Mouse (Mus musculus) ovary, postnatal 10 days (tissue): ENCODE measurements around the gene Sim2.

Source experiments
- DNase-seq: peaks from one replicate; pipeline ENCODE4 v3.0.0; 2022; ENCODE audit warnings: low spot score

Gene Sim2

GRCm38 (mm10) chr16:94079075-94079855 lies 5.5 kb upstream of the Sim2 start:
- DNase-seq, result no peak

- no peak for DNase-seq
Measured at GRCm38 (mm10) chr16:94079856-94080555, 4.7 kb upstream of the Sim2 start.

DNA sequence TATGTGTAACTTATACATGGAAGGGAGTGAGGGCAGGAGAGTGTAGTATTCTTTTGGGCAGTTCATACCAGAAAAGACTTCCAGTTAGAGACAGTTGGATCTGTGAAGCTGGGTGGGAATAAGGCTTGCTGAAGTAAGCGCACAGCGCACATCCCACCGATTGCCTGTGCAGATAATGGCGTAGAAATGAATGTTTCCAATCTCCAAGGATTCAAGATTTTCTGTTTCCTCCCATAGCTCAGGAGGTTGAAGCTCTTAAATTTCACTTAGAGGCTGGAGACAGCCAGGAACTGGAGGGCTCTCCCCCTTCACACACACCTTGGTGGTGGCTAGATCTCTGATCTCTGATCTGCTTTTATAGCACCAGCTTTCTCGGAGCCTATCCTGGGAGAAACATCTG lies 3.1 kb upstream of the Sim2 start:
- DNase-seq, result no peak

DNA sequence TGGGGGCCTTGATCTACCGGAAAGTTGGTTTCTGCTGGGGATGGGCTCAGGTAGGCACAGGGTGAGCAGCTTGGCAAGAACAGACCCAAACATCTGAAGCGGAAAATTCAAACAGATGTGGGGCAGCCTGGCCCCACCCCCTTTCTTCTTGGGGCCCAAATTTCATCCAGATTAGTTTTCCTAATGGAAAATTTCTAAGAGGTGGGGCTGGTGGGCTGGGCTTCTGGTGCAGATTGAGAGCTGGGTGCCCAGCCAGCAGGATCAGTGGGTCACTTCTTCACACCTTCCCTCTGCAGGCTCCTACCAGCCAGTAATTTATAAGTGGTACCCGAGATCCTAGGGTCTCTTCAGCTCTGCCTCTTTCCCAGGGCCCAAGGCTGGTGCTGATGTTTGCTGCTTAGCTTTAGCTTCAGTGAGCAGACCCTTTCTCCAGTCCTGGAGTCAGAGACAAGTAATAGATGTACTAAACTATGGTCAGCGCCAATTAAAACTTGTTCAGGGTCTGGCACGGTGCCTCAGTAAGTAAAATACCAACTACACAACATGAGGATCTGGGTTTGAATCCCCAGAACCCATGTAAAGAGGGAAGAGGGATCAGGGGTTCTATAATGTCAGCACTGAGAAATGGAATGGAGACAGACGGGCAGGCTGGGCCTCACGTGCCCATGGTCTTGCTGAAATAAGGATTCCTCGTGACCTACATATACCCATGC lies 2.6 kb upstream of the Sim2 start:
- DNase-seq, result no peak

DNA sequence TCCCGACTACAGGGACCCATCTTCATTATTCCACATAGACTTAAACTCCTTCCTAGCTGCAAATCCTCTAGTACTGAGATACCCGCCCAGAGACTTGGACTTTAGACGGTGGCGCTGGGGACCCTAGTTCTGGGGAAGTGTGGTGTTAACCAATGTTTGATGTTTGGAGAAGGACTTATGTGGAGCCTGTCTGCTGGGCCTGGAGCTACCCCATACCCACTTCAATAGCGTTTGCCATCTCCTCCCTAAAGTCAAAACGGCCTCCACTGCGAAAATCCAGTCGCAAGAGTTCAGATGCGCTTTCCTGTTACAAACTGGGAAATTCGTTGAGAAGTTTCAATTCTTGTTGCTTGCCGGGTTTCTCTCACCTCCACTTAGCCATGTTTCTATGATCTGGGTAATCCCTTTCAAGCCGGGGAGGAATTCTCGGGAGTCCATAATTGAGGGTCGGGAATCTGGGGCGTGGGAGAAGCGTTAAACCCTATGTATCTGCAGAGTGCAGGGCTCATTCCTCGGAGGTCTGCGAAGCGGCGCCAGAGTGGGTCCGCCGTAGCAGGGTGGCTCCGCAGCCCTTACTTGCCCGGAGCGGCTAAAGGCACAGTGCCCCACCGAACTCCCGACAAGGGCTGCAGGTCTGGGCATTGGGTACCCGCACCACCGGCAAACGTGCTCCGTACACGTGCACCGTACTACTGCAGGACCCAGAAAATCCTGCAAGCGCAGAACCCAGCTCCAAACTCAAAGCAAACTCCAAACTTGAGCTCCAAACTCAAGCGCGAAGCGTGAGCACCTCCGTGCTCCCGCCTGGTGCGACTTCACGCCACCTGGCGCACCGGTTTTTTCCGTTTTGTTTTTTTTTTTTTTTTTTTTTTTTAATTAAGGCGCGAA lies 1.5 kb upstream of the Sim2 start:
- DNase-seq, result no peak

- DNase-seq, result no peak
Measured at GRCm38 (mm10) chr16:94083848-94084525, 744 bp upstream of the Sim2 start.

GRCm38 (mm10) chr16:94085603-94086285 lies 1.0 kb downstream of the Sim2 start:
- no peak for DNase-seq

GRCm38 (mm10) chr16:94086701-94087569 lies 2.2 kb downstream of the Sim2 start:
- no peak for DNase-seq

- DNase-seq, result no peak
Measured at GRCm38 (mm10) chr16:94087570-94088225, 3.0 kb downstream of the Sim2 start.

- DNase-seq, result no peak
Measured at GRCm38 (mm10) chr16:94088226-94088748, 3.6 kb downstream of the Sim2 start.

DNA sequence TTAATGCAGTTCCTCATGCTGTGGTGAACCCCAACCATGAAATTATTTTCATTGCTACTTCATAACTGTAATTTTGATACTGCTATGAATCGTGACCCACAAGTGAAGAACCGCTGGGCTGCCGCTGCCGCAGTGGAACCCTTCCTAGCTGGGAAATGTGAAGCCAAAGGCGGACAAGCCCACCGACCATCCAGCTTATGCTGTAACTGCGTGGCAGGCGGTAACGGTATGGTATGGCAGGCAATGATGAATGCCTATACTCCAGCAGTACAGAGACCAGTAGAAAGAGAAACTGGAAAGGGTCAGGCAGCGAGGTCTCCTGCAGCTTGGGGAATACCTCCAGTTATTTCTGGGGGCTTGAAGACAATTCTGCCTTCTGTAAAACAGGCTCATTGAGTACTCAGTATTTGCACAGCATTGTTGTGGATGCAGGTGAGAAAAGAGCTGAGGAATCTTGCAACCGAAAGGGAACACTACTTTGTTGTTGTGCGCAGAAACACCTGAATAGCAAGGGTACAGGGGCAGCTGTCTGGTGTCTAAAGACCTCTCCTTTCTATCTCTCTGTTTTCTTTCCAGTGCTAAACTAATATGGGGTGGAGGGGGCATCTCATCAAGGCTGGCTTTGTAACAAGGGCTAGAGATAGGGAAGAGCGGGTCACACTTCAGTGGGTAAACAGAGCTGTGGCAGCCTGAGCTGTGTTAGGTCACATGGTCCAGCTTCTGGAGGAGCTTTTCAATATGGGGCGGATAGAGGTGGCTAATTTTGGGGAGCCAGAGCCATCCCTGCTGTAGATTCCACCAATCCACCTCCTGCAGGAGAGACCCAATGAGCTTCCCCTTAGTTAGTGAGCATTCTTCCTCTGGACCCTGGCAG lies 4.3 kb downstream of the Sim2 start:
- no peak for DNase-seq

DNA sequence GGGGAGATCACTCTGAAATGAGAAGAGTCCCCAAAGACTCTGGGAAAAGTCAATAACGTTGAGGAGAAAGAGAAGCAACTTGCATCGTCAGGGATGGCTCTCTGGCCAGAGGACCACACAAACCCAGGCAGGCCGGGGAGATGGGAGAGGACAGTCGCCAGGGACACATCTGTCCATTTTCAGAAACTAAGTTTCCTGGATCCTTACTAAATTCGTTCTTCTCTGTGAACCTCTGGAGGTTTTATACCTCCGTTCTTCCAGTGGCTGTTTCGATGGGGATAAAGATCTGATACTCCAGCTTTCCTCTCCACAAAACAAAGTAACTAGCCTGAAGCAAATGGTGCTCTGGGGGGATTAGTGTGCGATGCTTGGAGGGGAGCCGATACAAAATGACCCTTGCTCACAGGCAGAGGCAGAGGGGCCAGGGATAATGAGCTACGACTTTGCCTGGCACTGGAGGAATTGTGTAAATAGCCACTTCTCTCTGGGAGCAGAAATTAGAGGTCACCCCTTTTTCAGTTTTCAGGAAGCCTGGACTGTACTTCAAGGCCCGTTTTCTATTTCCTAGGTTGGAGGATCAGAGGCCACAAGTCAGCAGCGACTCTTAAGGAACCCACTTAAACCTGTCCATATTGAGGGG lies 7.9 kb downstream of the Sim2 start:
- DNase-seq, result no peak

GRCm38 (mm10) chr16:94093151-94093863 lies 8.6 kb downstream of the Sim2 start:
- no peak for DNase-seq

- no peak for DNase-seq
Measured at GRCm38 (mm10) chr16:94094251-94095108, 9.7 kb downstream of the Sim2 start.

DNA sequence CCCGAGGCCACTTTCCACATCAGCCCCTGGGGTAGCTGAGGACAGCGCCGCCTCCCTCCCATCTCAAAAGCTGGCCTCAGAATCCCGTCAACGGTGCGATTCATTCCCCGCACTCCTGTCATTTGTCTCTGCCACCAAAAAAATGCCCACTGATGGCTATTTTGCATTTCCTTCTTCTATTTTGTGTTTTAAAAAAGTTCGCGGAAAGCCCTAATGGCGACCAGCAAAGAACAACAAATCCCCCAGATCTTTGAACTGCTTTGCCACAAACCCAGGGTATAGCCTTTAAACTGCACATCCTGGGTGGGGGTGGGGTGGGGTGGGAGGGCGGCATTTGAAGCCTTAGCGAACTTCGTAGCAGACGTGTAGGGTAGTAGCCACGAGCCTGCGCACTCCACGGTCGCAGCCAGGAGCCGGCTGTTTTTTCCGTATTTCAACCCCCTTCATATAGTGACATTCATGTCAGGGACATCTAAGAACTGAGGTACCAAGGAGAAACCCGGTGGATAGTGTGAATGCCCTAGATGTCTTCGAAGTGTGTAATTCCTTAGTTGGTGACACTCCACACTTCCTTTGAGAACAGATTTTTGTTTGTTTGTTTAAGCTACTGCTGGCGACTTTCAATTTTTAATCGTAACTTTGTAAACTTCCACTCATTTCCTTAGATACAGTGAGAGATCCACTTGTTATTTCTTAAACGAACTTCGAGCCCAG lies 10.5 kb downstream of the Sim2 start:
- no peak for DNase-seq
